Mouse (Mus musculus): ENCODE measurements around the gene Ddost. TPM values are rescaled to one million over a fixed set of nuclear protein-coding genes. Genes with fewer than 3 reads are reported as not detected.

Gene Ddost
- total and polyA plus RNA-seq, 3 experiments: 63.3 to 159 (median 93.2) TPM

GRCm38 (mm10) chr4:138292028-138292427 lies 12.5 kb upstream of the Ddost start:
- no peak for DNase-seq (ENCODE audit: low spot score)
- TF ChIP-seq CTCF (IDR thresholded peaks at IDR 0.05; ENCODE audit: low read depth, low read length): no peak
- TF ChIP-seq TAL1 (conservative IDR thresholded peaks at IDR 0.05; ENCODE audit: low read depth, low read length): no peak
- no peak for TF ChIP-seq GATA1 (IDR thresholded peaks at IDR 0.05; ENCODE audit: borderline replicate concordance, low read length)
- no peak for TF ChIP-seq POLR2AphosphoS5 (IDR thresholded peaks at IDR 0.05; ENCODE audit: insufficient replicate concordance, low read depth, low read length)
- TF ChIP-seq GATA2 (IDR thresholded peaks at IDR 0.05; ENCODE audit: borderline replicate concordance, low read depth, low read length): no peak
- H3K36me3 ChIP-seq (replicated peaks): no peaks in the 10 kb centered on the region
- ATAC-seq (ENCODE audit: extremely low read depth, insufficient number of reproducible peaks, low FRiP score, poor library complexity, severe bottlenecking): no peak
- H3K27me3 ChIP-seq (ENCODE audit: insufficient read depth, low read length): peaks cover 52% of the 10 kb centered on the region
- no peaks in the 10 kb centered on the region for H3K9me3 ChIP-seq (replicated peaks)
- H3K4me1 ChIP-seq (ENCODE audit: insufficient read depth, low read depth, low read length): no peaks in the 10 kb centered on the region
- H3K4me3 ChIP-seq (ENCODE audit: low read depth, low read length): no peak overlapping the region

DNA sequence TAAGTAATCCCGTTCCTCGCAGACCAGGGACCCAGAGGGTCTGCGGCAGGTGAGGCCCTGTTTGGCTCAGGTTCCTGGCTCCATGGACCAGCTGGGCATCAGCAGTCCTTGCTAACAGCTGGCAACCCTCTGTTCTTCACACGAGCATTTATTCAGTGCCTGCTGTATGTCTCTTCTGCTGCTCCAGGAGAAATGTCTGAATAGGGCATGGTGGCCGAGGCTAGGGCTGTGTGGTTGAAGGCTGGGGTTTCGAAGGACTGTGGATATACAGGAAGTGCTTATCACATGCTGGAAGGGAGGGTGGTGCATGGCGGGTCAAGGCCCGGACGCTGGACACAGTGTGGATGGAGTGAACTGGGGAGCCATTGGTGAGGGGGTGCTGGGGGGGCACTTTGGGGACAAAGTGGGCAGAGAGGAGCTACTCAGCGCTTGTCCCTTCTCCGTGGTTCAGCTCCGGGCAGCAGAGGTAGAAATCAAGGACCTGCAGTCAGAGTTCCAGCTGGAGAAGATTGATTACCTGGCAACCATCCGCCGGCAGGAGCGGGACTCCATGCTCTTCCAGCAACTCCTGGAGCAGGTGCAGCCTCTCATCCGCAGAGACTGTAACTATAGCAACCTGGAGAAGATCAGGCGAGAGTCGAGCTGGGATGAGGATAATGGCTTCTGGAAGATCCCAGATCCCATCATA lies 11.1 kb upstream of the Ddost start:
- ATAC-seq (ENCODE audit: extremely low read depth, insufficient number of reproducible peaks, low FRiP score, poor library complexity, severe bottlenecking): no peak

DNA sequence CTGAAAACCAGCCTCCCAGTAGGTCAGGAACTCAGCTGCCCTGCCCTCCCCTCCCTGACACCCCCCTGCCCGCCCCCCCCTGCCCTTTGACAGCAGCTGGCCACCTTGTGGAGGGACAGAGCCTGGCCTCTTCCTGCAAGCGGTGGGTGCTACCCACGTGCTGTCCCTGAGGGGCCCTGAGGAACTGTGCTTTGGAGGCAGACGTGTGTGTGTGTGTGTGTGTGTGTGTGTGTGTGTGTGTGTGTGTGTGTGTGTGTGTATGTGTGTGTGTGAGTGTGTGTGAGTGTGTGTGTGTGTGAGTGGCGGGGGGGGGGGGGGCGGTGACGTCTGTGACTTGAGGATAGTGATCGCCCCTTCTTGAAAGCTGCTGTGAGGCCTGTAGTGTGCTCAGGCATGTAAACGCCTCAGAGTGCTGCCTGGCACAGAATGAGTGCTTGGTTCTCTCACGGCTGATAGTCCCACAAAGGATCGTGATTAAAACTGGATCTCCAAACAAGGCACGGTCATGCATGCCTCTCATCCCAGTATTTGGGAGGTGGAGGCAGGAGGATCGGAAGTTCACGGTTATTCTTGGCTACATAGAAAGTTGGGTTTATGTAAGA lies 10.5 kb upstream of the Ddost start:
- no peak for TF ChIP-seq GATA2 (IDR thresholded peaks at IDR 0.05; ENCODE audit: borderline replicate concordance, low read depth, low read length)
- TF ChIP-seq GATA1 (IDR thresholded peaks at IDR 0.05; ENCODE audit: borderline replicate concordance, low read length): no peak
- TF ChIP-seq POLR2AphosphoS5 (IDR thresholded peaks at IDR 0.05; ENCODE audit: insufficient replicate concordance, low read depth, low read length): no peak
- TF ChIP-seq TAL1 (conservative IDR thresholded peaks at IDR 0.05; ENCODE audit: low read depth, low read length): no peak
- TF ChIP-seq CTCF (IDR thresholded peaks at IDR 0.05; ENCODE audit: low read depth, low read length): no peak
- Histone ChIP-seq H3K4me3 (ENCODE audit: low read depth, low read length) (no peak overlapping the region), H3K9me3 (replicated peaks) (no peaks in the 10 kb centered on the region), H3K27me3 (ENCODE audit: insufficient read depth, low read length) (peaks cover 42% of the 10 kb centered on the region), H3K4me1 (ENCODE audit: insufficient read depth, low read depth, low read length) (no peaks in the 10 kb centered on the region), H3K36me3 (replicated peaks) (no peaks in the 10 kb centered on the region)
- no peak for ATAC-seq (ENCODE audit: extremely low read depth, insufficient number of reproducible peaks, low FRiP score, poor library complexity, severe bottlenecking)
- no peak for DNase-seq (ENCODE audit: low spot score)

More for the DNA sequence above, 11.1 kb upstream of the Ddost start:
- no peaks in the 10 kb centered on the region for H3K4me1 ChIP-seq (ENCODE audit: insufficient read depth, low read depth, low read length)
- no peaks in the 10 kb centered on the region for H3K9me3 ChIP-seq (replicated peaks)
- peaks cover 44% of the 10 kb centered on the region for H3K27me3 ChIP-seq (ENCODE audit: insufficient read depth, low read length)
- H3K4me3 ChIP-seq (ENCODE audit: low read depth, low read length): no peak overlapping the region
- no peak for DNase-seq (ENCODE audit: low spot score)
- TF ChIP-seq TAL1 (conservative IDR thresholded peaks at IDR 0.05; ENCODE audit: low read depth, low read length): no peak
- no peak for TF ChIP-seq CTCF (IDR thresholded peaks at IDR 0.05; ENCODE audit: low read depth, low read length)
- no peaks in the 10 kb centered on the region for H3K36me3 ChIP-seq (replicated peaks)

- peaks cover 16% of the 10 kb centered on the region for H3K27me3 ChIP-seq (ENCODE audit: insufficient read depth, low read length)
- TF ChIP-seq TAL1 (conservative IDR thresholded peaks at IDR 0.05; ENCODE audit: low read depth, low read length) (no peak), POLR2AphosphoS5 (IDR thresholded peaks at IDR 0.05; ENCODE audit: insufficient replicate concordance, low read depth, low read length) (no peak), GATA1 (IDR thresholded peaks at IDR 0.05; ENCODE audit: borderline replicate concordance, low read length) (no peak), CTCF (IDR thresholded peaks at IDR 0.05; ENCODE audit: low read depth, low read length) (no peak), GATA2 (IDR thresholded peaks at IDR 0.05; ENCODE audit: borderline replicate concordance, low read depth, low read length) (no peak)
- ATAC-seq (ENCODE audit: extremely low read depth, insufficient number of reproducible peaks, low FRiP score, poor library complexity, severe bottlenecking) (no peak), DNase-seq (ENCODE audit: low spot score) (no peak)
- H3K4me3 ChIP-seq (ENCODE audit: low read depth, low read length): no peak overlapping the region
- peaks cover 6% of the 10 kb centered on the region for H3K9me3 ChIP-seq (replicated peaks)
- H3K36me3 ChIP-seq (replicated peaks): peaks cover 12% of the 10 kb centered on the region
- peaks cover 27% of the 10 kb centered on the region for H3K4me1 ChIP-seq (ENCODE audit: insufficient read depth, low read depth, low read length)
Observed at GRCm38 (mm10) chr4:138301271-138301780, 3.2 kb upstream of the Ddost start.

DNA sequence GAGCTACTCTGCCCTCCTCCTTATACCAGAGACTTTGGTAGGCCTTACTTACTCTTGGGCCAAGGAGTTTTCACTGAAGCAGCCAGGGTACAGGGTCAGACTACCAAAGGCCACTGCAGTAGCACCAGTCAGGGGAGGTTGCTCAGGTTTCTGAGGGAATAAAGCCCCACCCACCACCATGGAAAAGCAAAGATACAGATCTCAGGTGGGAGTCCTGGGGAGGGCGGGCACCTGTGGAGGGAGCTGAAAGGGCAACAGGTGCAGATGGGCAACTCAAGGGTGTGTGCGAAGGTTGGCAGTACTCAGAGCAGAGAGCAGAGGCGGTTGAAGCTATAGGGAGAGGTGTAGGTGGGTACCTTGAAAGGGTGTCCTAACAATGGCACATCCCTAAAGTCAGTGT lies 1.5 kb upstream of the Ddost start:
- TF ChIP-seq GATA2 (IDR thresholded peaks at IDR 0.05; ENCODE audit: borderline replicate concordance, low read depth, low read length) (no peak), CTCF (IDR thresholded peaks at IDR 0.05; ENCODE audit: low read depth, low read length) (no peak), TAL1 (conservative IDR thresholded peaks at IDR 0.05; ENCODE audit: low read depth, low read length) (no peak)
- peaks cover 14% of the 10 kb centered on the region for H3K27me3 ChIP-seq (ENCODE audit: insufficient read depth, low read length)
- no peak for DNase-seq (ENCODE audit: low spot score)
- ATAC-seq (ENCODE audit: extremely low read depth, insufficient number of reproducible peaks, low FRiP score, poor library complexity, severe bottlenecking): no peak
- H3K4me1 ChIP-seq (ENCODE audit: insufficient read depth, low read depth, low read length): peaks cover 44% of the 10 kb centered on the region
- H3K36me3 ChIP-seq (replicated peaks): peaks cover 29% of the 10 kb centered on the region
- peaks cover 6% of the 10 kb centered on the region for H3K9me3 ChIP-seq (replicated peaks)
- H3K4me3 ChIP-seq (ENCODE audit: low read depth, low read length): no peak overlapping the region; the same call in 1 of the 2 replicates

GRCm38 (mm10) chr4:138303742-138304141 lies 788 bp upstream of the Ddost start:
- Histone ChIP-seq H3K4me3 (ENCODE audit: low read depth, low read length) (peak overlapping the region; percentile 99), H3K27me3 (ENCODE audit: insufficient read depth, low read length) (peaks cover 11% of the 10 kb centered on the region; the same call in 1 of the 2 replicates), H3K36me3 (replicated peaks) (peaks cover 36% of the 10 kb centered on the region), H3K9me3 (replicated peaks) (peaks cover 6% of the 10 kb centered on the region), H3K4me1 (ENCODE audit: insufficient read depth, low read depth, low read length) (peaks cover 45% of the 10 kb centered on the region)
- ATAC-seq (ENCODE audit: extremely low read depth, insufficient number of reproducible peaks, low FRiP score, poor library complexity, severe bottlenecking): no peak
- peak; percentile 33 for DNase-seq (ENCODE audit: low spot score)
- TF ChIP-seq CTCF (IDR thresholded peaks at IDR 0.05; ENCODE audit: low read depth, low read length) (no peak), TAL1 (conservative IDR thresholded peaks at IDR 0.05; ENCODE audit: low read depth, low read length) (no peak), POLR2AphosphoS5 (IDR thresholded peaks at IDR 0.05; ENCODE audit: insufficient replicate concordance, low read depth, low read length) (no peak), GATA1 (IDR thresholded peaks at IDR 0.05; ENCODE audit: borderline replicate concordance, low read length) (no peak), GATA2 (IDR thresholded peaks at IDR 0.05; ENCODE audit: borderline replicate concordance, low read depth, low read length) (no peak)
